Mouse (Mus musculus) adrenal gland, adult 2 months (tissue): ENCODE measurements around the gene Gm10762. TPM values are rescaled to one million over a fixed set of nuclear protein-coding genes. Genes with fewer than 3 reads are reported as not detected.

ENCODE experiments used
- microRNA-seq, 2 experiments: library from miRNA; unstranded; fragments of <30 nt; microRNA quantifications; one replicate each; pipeline ENCODE4 v1.2.0; 2021
- polyA plus RNA-seq: library from polyadenylated mRNA; depleted of rRNA; stranded (reverse); fragments of >200 nt; gene quantifications from 2 replicates; pipeline ENCODE4 v1.2.3, GENCODE M21; 2012; rRNA removed
- total RNA-seq, 2 experiments: library from RNA; stranded (reverse); gene quantifications; 2 replicates each; pipeline ENCODE4 v1.2.3; 2021

The Gm10762 gene
- total and polyA plus RNA-seq, 3 experiments: 4.0 to 6.7 (median 5.1) TPM

Small RNA genes lying within 50 kb of the gene (microRNA-seq; reads per million reads assigned to microRNA genes)
- gene Gm22859: 0 reads per million in 2 experiments

Other genes starting within 250 kb of the Gm10762 start
- gene Tmem87b, start 149.6 kb downstream of the Gm10762 start, total RNA-seq: 10 to 100 TPM; 31.6 to 34.4 TPM
- gene Tmem87b, start 149.6 kb downstream of the Gm10762 start, polyA plus RNA-seq: 10.8 and 14.0 TPM in 2 replicates
- 1 to 10 TPM; 4.6 to 7.2 TPM for gene Fbln7, start 104.7 kb downstream of the Gm10762 start, total RNA-seq
- 5.3 and 6.6 TPM in 2 replicates for gene Fbln7, start 104.7 kb downstream of the Gm10762 start, polyA plus RNA-seq
- gene Zc3h8, start 23.6 kb downstream of the Gm10762 start, total RNA-seq: 1 to 10 TPM; 2.9 to 3.7 TPM
- 0.49 and 0.50 TPM in 2 replicates for gene Zc3h8, start 23.6 kb downstream of the Gm10762 start, polyA plus RNA-seq
- gene Zc3h6, start 323 bp downstream of the Gm10762 start, total RNA-seq: 1 to 10 TPM; 3.1 to 7.1 TPM
- 1.4 and 1.5 TPM in 2 replicates for gene Zc3h6, start 323 bp downstream of the Gm10762 start, polyA plus RNA-seq
- under 1 TPM; 0.07 to 0.12 TPM for gene Vinac1, start 80.4 kb upstream of the Gm10762 start, total RNA-seq
- 0.16 and 0.28 TPM in 2 replicates for gene Vinac1, start 80.4 kb upstream of the Gm10762 start, polyA plus RNA-seq
- 10 to 100 TPM in 1 of 2 experiments, 1 to 10 TPM in 1; 7.5 to 13.4 TPM for gene Ttl, start 98.2 kb upstream of the Gm10762 start, total RNA-seq
- 4.7 and 5.6 TPM in 2 replicates for gene Ttl, start 98.2 kb upstream of the Gm10762 start, polyA plus RNA-seq
- 10 to 100 TPM; 15.1 to 19.0 TPM for gene Polr1b, start 133.3 kb upstream of the Gm10762 start, total RNA-seq
- gene Polr1b, start 133.3 kb upstream of the Gm10762 start, polyA plus RNA-seq: 15.9 and 16.7 TPM in 2 replicates
- gene Chchd5, start 162.0 kb upstream of the Gm10762 start, total RNA-seq: 10 to 100 TPM; 22.5 to 27.3 TPM
- 84.8 and 107 TPM in 2 replicates for gene Chchd5, start 162.0 kb upstream of the Gm10762 start, polyA plus RNA-seq
- gene Slc20a1, start 231.0 kb upstream of the Gm10762 start, total RNA-seq: 10 to 100 TPM; 12.4 to 14.1 TPM
- gene Slc20a1, start 231.0 kb upstream of the Gm10762 start, polyA plus RNA-seq: 6.8 and 9.4 TPM in 2 replicates